Mouse (Mus musculus) midbrain, postnatal 0 days (tissue): ENCODE data around the gene Chst11. TPM values are rescaled to one million over a fixed set of nuclear protein-coding genes. Genes with fewer than 3 reads are reported as not detected.

ENCODE experiments used
- ATAC-seq: fragments of 200-750 bp; cut with Nextera tagmentation; 2 replicates; pipeline ENCODE4 v1.8.0; 2017; ENCODE audit warnings: moderate number of reproducible peaks, mild to moderate bottlenecking, moderate TSS enrichment, moderate library complexity; ENCODE audit not compliant: low FRiP score
- DNase-seq: peaks from one replicate; pipeline ENCODE4 v3.0.0-alpha.2; 2015; ENCODE audit warnings: low spot score
- H3K27ac ChIP-seq: fragments of 300-500 bp; sonication (generic); 2 replicates; pipeline ENCODE4 v1.5.1; 2014; ENCODE audit warnings: low read depth, mild to moderate bottlenecking, low read length, mixed read lengths
- H3K27me3 ChIP-seq: fragments of 300-500 bp; sonication (generic); 2 replicates; pipeline ENCODE4 v1.6.1; 2014; ENCODE audit warnings: low read length, control low read depth, mixed read lengths; ENCODE audit not compliant: insufficient read depth
- H3K36me3 ChIP-seq: fragments of 300-500 bp; sonication (generic); 2 replicates; pipeline ENCODE4 v1.6.1; 2014; ENCODE audit warnings: low read length, control low read depth, mixed read lengths; ENCODE audit not compliant: insufficient read depth
- H3K4me1 ChIP-seq: fragments of 300-500 bp; sonication (generic); 2 replicates; pipeline ENCODE4 v1.6.1; 2014; ENCODE audit warnings: mild to moderate bottlenecking, control low read depth, antibody characterized with exemption, low read length, mixed read lengths; ENCODE audit not compliant: insufficient read depth
- H3K4me2 ChIP-seq: fragments of 300-500 bp; sonication (generic); 2 replicates; pipeline ENCODE4 v1.6.1; 2014; ENCODE audit warnings: low read depth, mild to moderate bottlenecking, low read length, mixed read lengths; ENCODE audit not compliant: poor library complexity, severe bottlenecking
- H3K4me3 ChIP-seq: fragments of 300-500 bp; sonication (generic); 2 replicates; pipeline ENCODE4 v1.5.1; 2014; ENCODE audit warnings: low read depth, mild to moderate bottlenecking, low read length, moderate library complexity
- H3K9ac ChIP-seq: fragments of 300-500 bp; sonication (generic); replicated peaks from 2 replicates; pipeline ENCODE4 v1.6.1; 2014; ENCODE audit warnings: mild to moderate bottlenecking, low read length, moderate library complexity, mixed read lengths; ENCODE audit not compliant: poor library complexity, severe bottlenecking
- H3K9me3 ChIP-seq: fragments of 300-500 bp; sonication (generic); 2 replicates; pipeline ENCODE4 v1.6.1; 2016; ENCODE audit warnings: low read length, control low read depth
- CTCF ChIP-seq: IDR thresholded peaks from 2 replicates; pipeline ENCODE4 v1.5.1; 2016; ENCODE audit warnings: antibody characterized with exemption, mild to moderate bottlenecking
- WGBS: fragments of 180-500 bp; shearing (Covaris S2); extraction: QIAGEN DNeasy Blood & Tissue Kit; methylation state at CpG from one replicate; pipeline ENCODE4 v1.1.7; 2014; 5-methylcytosine and 5-hydroxymethylcytosine counted together
- polyA plus RNA-seq: library from polyadenylated mRNA; unstranded; fragments of >200 nt; fragmentation: Nextera tagmentation; extraction: Ambion mirVana; gene quantifications from 2 replicates; pipeline ENCODE4 v1.2.1, GENCODE M21; 2015
- total RNA-seq: library from RNA; depleted of rRNA; stranded (reverse); fragments of >200 nt; gene quantifications from 2 replicates; pipeline ENCODE4 v1.2.3, GENCODE M21; 2014

Gene Chst11
- total and polyA plus RNA-seq, 2 experiments from 2014 or later = 2.8 to 20.5 TPM

DNA sequence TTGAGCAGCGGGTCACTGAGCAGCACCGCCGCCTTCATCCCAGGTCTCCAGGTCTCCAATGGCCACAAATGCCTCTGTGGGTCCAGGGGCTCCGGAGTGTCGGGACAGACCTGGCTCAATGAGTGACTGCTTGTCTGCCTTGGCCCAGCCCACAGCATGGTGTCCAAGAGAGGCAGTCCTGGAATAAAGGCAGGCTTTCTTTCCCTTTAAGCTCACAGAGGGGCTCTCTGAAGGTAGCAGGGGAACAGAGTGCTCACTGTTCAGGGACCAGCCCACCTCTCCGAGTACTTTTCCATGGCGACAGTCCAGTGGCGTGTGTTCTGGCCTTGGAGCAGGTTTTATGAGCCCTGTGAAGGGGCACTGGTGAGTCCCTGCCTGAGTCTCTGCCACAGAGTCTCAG, 145.3 kb downstream of the Chst11 start:
- Histone ChIP-seq H3K36me3 (no peaks in the 10 kb centered on the region), H3K27ac (no peak overlapping the region), H3K4me3 (no peak overlapping the region), H3K4me1 (peaks cover 8% of the 10 kb centered on the region; the same call in 1 of the 2 replicates), H3K9ac (no peak overlapping the region), H3K27me3 (no peaks in the 10 kb centered on the region), H3K9me3 (no peaks in the 10 kb centered on the region), H3K4me2 (no peak overlapping the region)
- ATAC-seq (no peak), DNase-seq (peak; percentile 57)
- TF ChIP-seq CTCF = no peak
- 53% methylated on average over 8 of the region's 8 CpGs for WGBS

DNA sequence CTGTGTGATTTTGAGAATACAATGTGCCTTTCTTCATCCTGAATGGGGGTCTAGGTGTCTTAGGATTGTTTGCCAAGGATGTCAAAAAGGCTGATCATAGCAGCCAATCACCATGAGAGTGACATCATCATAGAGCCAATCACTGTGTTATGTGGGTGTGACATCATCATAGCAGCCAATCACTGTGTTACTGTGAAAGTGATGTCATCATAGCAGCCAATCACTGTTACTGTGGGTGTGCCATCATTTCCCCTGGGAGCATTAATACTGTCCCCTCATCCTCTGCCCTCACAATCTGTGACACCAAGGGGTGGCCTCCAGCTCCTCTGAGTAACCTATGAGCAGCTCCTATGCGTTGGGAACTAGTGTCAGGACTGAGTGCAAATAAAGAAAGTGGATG, 146.6 kb downstream of the Chst11 start:
- Histone ChIP-seq H3K36me3 (no peaks in the 10 kb centered on the region), H3K4me2 (no peak overlapping the region), H3K27ac (no peak overlapping the region), H3K4me1 (peaks cover 4% of the 10 kb centered on the region; the same call in 1 of the 2 replicates), H3K4me3 (no peak overlapping the region), H3K9ac (no peak overlapping the region), H3K27me3 (no peaks in the 10 kb centered on the region), H3K9me3 (no peaks in the 10 kb centered on the region)
- no peak for TF ChIP-seq CTCF
- no peak for ATAC-seq
- 100% methylated on average over 1 of the region's 1 CpGs for WGBS
- no peak for DNase-seq

DNA sequence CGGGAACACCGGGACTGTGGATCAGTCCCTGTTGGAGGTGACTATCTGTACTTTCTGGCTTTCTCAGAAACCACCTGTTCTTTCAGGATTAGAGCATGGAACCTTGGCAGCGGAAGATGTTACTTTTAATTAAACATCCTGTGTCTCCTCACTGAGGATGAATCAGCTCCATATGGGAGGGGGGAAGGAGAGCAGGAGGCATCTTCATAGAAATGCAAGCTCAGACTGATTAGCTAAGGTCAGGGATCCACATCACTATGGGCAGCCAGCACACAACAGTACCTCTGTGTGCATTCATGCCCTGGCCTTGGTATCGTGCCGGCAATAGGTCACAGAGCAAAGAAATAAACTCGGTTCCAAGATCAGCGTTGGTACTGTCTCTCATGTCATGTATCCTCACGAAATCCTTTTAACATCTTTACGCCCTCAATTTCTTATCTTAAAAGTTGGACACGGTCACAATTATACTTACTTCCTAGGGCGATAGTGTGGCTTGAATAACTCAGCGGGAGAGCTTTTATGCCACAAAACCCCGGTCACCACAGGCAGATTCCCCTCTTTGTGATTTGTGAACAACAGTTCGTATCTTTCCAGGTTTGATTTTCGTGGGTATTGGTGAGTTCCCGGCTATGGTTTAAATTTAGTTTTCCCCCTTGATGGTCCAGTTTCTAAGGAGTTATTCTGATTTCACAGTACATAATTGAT, 148.7 kb downstream of the Chst11 start:
- H3K4me3 ChIP-seq = no peak overlapping the region
- no peaks in the 10 kb centered on the region for H3K36me3 ChIP-seq
- no peak overlapping the region for H3K9ac ChIP-seq
- DNase-seq (no peak), ATAC-seq (no peak)
- 20% methylated on average over 16 of the region's 16 CpGs for WGBS
- no peak overlapping the region for H3K27ac ChIP-seq
- no peak for TF ChIP-seq CTCF
- no peaks in the 10 kb centered on the region for H3K9me3 ChIP-seq
- H3K27me3 ChIP-seq = no peaks in the 10 kb centered on the region
- H3K4me2 ChIP-seq = 0 out of 2 replicates have a peak overlapping the region, but pooled peaks have one; percentile 4
- peaks cover 4% of the 10 kb centered on the region; the same call in 1 of the 2 replicates for H3K4me1 ChIP-seq

DNA sequence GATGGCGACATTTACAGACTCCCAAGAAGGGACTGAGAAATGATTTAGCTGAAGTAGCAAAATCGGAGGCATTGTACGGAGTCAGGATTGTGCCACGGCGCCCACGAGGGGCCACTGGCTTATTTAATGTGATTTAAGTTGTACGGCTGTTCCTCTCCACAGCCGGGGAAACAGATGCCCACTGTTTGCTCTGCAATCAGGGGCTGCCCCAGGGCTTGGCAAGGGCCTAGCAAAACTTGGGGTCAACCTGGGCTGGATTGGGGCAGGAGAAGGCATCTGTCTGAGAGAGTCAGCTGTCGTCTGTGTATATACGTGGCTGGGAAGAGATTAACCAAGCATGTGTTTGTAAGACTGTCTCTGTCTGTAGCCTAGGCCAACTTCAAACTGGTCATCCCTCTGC, 149.6 kb downstream of the Chst11 start:
- no peak for DNase-seq
- Histone ChIP-seq H3K27ac (no peak overlapping the region), H3K9ac (no peak overlapping the region), H3K4me2 (no peak overlapping the region), H3K4me3 (no peak overlapping the region), H3K27me3 (no peaks in the 10 kb centered on the region), H3K9me3 (no peaks in the 10 kb centered on the region), H3K36me3 (no peaks in the 10 kb centered on the region), H3K4me1 (peaks cover 6% of the 10 kb centered on the region; the same call in 1 of the 2 replicates)
- TF ChIP-seq CTCF = no peak
- ATAC-seq = no peak
- WGBS = 28% methylated on average over 10 of the region's 10 CpGs

DNA sequence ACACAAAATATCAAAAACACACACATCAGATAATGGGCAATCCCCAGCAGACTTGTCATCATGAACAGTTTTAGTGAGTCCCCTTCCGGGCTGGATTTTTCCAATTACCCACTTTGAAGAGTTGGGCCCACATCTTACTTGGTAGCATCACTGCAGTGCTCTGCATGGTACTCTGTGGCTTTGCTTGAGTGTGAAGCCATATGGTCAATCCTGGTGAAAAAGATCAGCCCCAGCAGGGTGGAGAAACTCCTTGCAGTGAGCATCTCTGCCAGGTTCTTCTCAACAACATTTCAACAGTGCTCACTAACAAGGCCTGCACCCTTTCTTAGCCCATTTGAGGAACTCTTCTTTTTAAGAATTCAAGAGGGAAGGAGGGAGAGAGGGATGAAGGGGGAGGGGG, 150.7 kb downstream of the Chst11 start:
- TF ChIP-seq CTCF = no peak
- no peak for DNase-seq
- no peak overlapping the region for H3K4me3 ChIP-seq
- ATAC-seq = no peak
- H3K9ac ChIP-seq = no peak overlapping the region
- WGBS = 95% methylated on average over 1 of the region's 1 CpGs
- H3K27ac ChIP-seq = no peak overlapping the region
- H3K27me3 ChIP-seq = no peaks in the 10 kb centered on the region
- H3K4me2 ChIP-seq = no peak overlapping the region
- H3K36me3 ChIP-seq = no peaks in the 10 kb centered on the region
- no peaks in the 10 kb centered on the region for H3K9me3 ChIP-seq
- H3K4me1 ChIP-seq = peaks cover 9% of the 10 kb centered on the region; the same call in 1 of the 2 replicates

DNA sequence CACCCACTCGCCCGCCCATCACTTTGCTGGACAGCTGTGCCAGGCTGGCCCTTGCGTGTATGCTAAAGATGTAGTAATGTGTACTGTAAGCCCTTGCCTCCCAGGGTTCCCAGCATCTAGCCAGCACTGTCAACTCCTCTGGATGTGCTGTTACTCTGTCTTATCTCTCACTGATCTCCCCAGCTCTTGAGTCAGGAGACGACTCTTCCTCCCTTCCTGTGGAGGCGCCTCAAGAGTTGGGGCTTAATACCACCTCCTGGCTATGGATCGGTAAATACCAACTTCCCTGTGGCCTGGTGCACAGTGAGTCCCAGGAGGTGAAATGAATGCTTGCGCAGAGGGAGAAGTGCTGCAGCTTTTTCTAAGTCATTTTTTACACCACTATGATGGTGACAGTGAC, 151.8 kb downstream of the Chst11 start:
- ATAC-seq (no peak), DNase-seq (no peak)
- WGBS = 80% methylated on average over 7 of the region's 7 CpGs
- peaks cover 9% of the 10 kb centered on the region; the same call in 1 of the 2 replicates for H3K4me1 ChIP-seq
- no peak overlapping the region for H3K27ac ChIP-seq
- H3K4me3 ChIP-seq = no peak overlapping the region
- no peak overlapping the region for H3K4me2 ChIP-seq
- no peak for TF ChIP-seq CTCF
- H3K9me3 ChIP-seq = no peaks in the 10 kb centered on the region
- no peaks in the 10 kb centered on the region for H3K36me3 ChIP-seq
- H3K9ac ChIP-seq = no peak overlapping the region
- H3K27me3 ChIP-seq = no peaks in the 10 kb centered on the region
